In genomic region chr5:135107521-135108501, GRCm38 (mm10) we compare ENCODE assay signal across 9 mouse cellular contexts. TPM values are rescaled to one million over a fixed set of nuclear protein-coding genes. Genes with fewer than 3 reads are reported as not detected.
DNase-seq lines count a peak whose midpoint lies in the region; ATAC-seq lines count a peak whose summit lies in the region.
"Had no signal": no experiment of that assay in that cellular context is flagged by ENCODE, and none has a peak within 500 bp of the region (broad histone marks: within the 10 kb centered on the region; RNA-seq: fewer than 3 reads in every experiment).

No protein-coding gene starts in this region.

- H3K4me3 ChIP-seq in liver, embryonic 15.5 days (replicated peaks), result peak overlapping the region; percentile 52
- H3K4me3 ChIP-seq in stomach, embryonic 16.5 days (replicated peaks; ENCODE audit: low read length), result peak overlapping the region; percentile 55

- H3K27me3 ChIP-seq in liver, embryonic 15.5 days, result peaks cover 73% of the 10 kb centered on the region
- peaks cover 22% of the 10 kb centered on the region for H3K27me3 ChIP-seq in stomach, embryonic 16.5 days (ENCODE audit: control insufficient read depth, insufficient read depth, low read length)

- WGBS in liver, embryonic 15.5 days (ENCODE audit: insufficient replicate concordance), result 8% methylated on average over 40 of the region's 40 CpGs
- WGBS in stomach, embryonic 16.5 days, result 9% methylated on average over 40 of the region's 40 CpGs

- no peaks in the 10 kb centered on the region for H3K36me3 ChIP-seq in liver, embryonic 15.5 days (replicated peaks)
- no peaks in the 10 kb centered on the region for H3K36me3 ChIP-seq in stomach, embryonic 16.5 days (ENCODE audit: control insufficient read depth, insufficient read depth, low read length)

- H3K9me3 ChIP-seq in liver, embryonic 15.5 days (replicated peaks), result no peaks in the 10 kb centered on the region
- no peaks in the 10 kb centered on the region for H3K9me3 ChIP-seq in stomach, embryonic 16.5 days (replicated peaks; ENCODE audit: control insufficient read depth, low read length)

- peak overlapping the region; percentile 60 for H3K27ac ChIP-seq in liver, embryonic 15.5 days (replicated peaks)
- H3K27ac ChIP-seq in stomach, embryonic 16.5 days (ENCODE audit: low read length), result no peak overlapping the region

- H3K9ac ChIP-seq in liver, embryonic 15.5 days, result peak overlapping the region; percentile 40; the same call in 1 of the 2 replicates
- peak overlapping the region; percentile 66; the same call in 1 of the 2 replicates for H3K9ac ChIP-seq in stomach, embryonic 16.5 days (ENCODE audit: low read length)

- H3K4me2 ChIP-seq in liver, embryonic 15.5 days, result peak overlapping the region; percentile 67
- peak overlapping the region; percentile 96 for H3K4me2 ChIP-seq in stomach, embryonic 16.5 days (ENCODE audit: low read depth, low read length)

- peak; percentile 75 for ATAC-seq in liver, embryonic 15.5 days (ENCODE audit: insufficient read depth)
- peak; percentile 65; the same call in 1 of the 2 replicates for ATAC-seq in stomach, embryonic 16.5 days (ENCODE audit: insufficient read depth, low FRiP score)

- DNase-seq in left cerebral cortex, adult 18-20 months (ENCODE audit: low spot score in 2 of 2), result peak; percentile 20 to 26
- no peak for DNase-seq in left cerebral cortex, adult 11 months (ENCODE audit: low spot score)
- peak; percentile 45 for DNase-seq in embryo, embryonic 11.5 days (ENCODE audit: low read depth, low spot score)
- DNase-seq in heart, adult 8-10 months (ENCODE audit: low spot score), result peak; percentile 69
- peak; percentile 93 for DNase-seq in kidney, adult 11 months
- peak; percentile 5 to 25 for DNase-seq in natural killer cell, adult 2 months (ENCODE audit: low spot score in 2 of 2)

- peaks cover 18% of the 10 kb centered on the region; the same call in 1 of the 2 replicates for H3K4me1 ChIP-seq in liver, embryonic 15.5 days (replicated peaks)
- peaks cover 4% of the 10 kb centered on the region; the same call in 1 of the 2 replicates for H3K4me1 ChIP-seq in stomach, embryonic 16.5 days (ENCODE audit: control insufficient read depth, insufficient read depth, low read length)

RNA-seq across cellular contexts. Expression of gene Mlxipl, which starts 18.1 kb away (rescaled TPM):
- total RNA-seq in left cerebral cortex, adult 18-20 months (2021), result 1 to 10 TPM; 3.2 to 4.4 TPM
- total RNA-seq in heart, adult 8-10 months (2022), result 10 to 100 TPM; 18.0 to 39.9 (median 21.3) TPM
- polyA plus RNA-seq in liver, embryonic 15.5 days (2015; fragmentation: Nextera tagmentation; extraction: Ambion mirVana), result 9.6 and 11.9 TPM in 2 replicates
- polyA plus RNA-seq in stomach, embryonic 16.5 days (2015; fragmentation: Nextera tagmentation; extraction: Ambion mirVana), result 3.8 and 4.7 TPM in 2 replicates
- polyA plus RNA-seq: C2C12 had no signal

RNA-seq across cellular contexts. Expression of gene Vps37d, which starts 29.7 kb away (rescaled TPM):
- 10 to 100 TPM; 30.8 to 32.9 TPM for total RNA-seq in left cerebral cortex, adult 18-20 months (2021)
- under 1 TPM; 0.37 to 0.57 (median 0.47) TPM for total RNA-seq in heart, adult 8-10 months (2022)
- polyA plus RNA-seq in liver, embryonic 15.5 days (2015; fragmentation: Nextera tagmentation; extraction: Ambion mirVana), result 0.13 and 0.30 TPM in 2 replicates
- polyA plus RNA-seq in stomach, embryonic 16.5 days (2015; fragmentation: Nextera tagmentation; extraction: Ambion mirVana), result 2.3 and 3.5 TPM in 2 replicates

RNA-seq across cellular contexts. Expression of gene Tbl2, which starts 41.6 kb away (rescaled TPM):
- 10 to 100 TPM; 24.9 to 26.9 TPM for total RNA-seq in left cerebral cortex, adult 18-20 months (2021)
- total RNA-seq in heart, adult 8-10 months (2022), result 10 to 100 TPM in 3 of 4 experiments, 1 to 10 TPM in 1; 9.6 to 14.0 (median 10.7) TPM
- 11.7 and 12.2 TPM in 2 replicates for polyA plus RNA-seq in liver, embryonic 15.5 days (2015; fragmentation: Nextera tagmentation; extraction: Ambion mirVana)
- polyA plus RNA-seq in stomach, embryonic 16.5 days (2015; fragmentation: Nextera tagmentation; extraction: Ambion mirVana), result 23.9 and 26.4 TPM in 2 replicates

RNA-seq across cellular contexts. Expression of gene Bud23, which starts 43.1 kb away (rescaled TPM):
- total RNA-seq in left cerebral cortex, adult 18-20 months (2021), result 10 to 100 TPM; 43.9 to 54.1 TPM
- total RNA-seq in heart, adult 8-10 months (2022), result 10 to 100 TPM; 18.0 to 31.3 (median 23.7) TPM
- polyA plus RNA-seq in liver, embryonic 15.5 days (2015; fragmentation: Nextera tagmentation; extraction: Ambion mirVana), result 52.7 and 56.4 TPM in 2 replicates
- polyA plus RNA-seq in stomach, embryonic 16.5 days (2015; fragmentation: Nextera tagmentation; extraction: Ambion mirVana), result 94.8 and 105 TPM in 2 replicates

RNA-seq across cellular contexts. Expression of gene Dnajc30, which starts 43.8 kb away (rescaled TPM):
- total RNA-seq in left cerebral cortex, adult 18-20 months (2021), result 10 to 100 TPM; 40.6 to 44.5 TPM
- total RNA-seq in heart, adult 8-10 months (2022), result 10 to 100 TPM; 43.8 to 49.3 (median 45.5) TPM
- 14.3 and 14.9 TPM in 2 replicates for polyA plus RNA-seq in liver, embryonic 15.5 days (2015; fragmentation: Nextera tagmentation; extraction: Ambion mirVana)
- polyA plus RNA-seq in stomach, embryonic 16.5 days (2015; fragmentation: Nextera tagmentation; extraction: Ambion mirVana), result 32.6 and 33.3 TPM in 2 replicates

Comparison
In these comparisons a context has a peak if more than half of its experiments do, and no peak if none do; other contexts are left out.
1. RNA of gene Vps37d, which starts 29.7 kb away (total RNA-seq): 30.8 to 32.9 TPM in left cerebral cortex, adult 18-20 months; 0.37 to 0.57 TPM in heart, adult 8-10 months; every median in the first group is over 10 times any median in the second.